Mouse (Mus musculus): ENCODE data around the gene Sytl3. TPM values are rescaled to one million over a fixed set of nuclear protein-coding genes. Genes with fewer than 3 reads are reported as not detected.

Sytl3 gene
- total RNA-seq, 2 experiments from 2014 or later: 0.49 to 0.81 TPM

- intact Hi-C loops (cut with DNase I): no loop called here
- no peak for DNase-seq (ENCODE audit: extremely low spot score in 1 of 2, low spot score in 2 of 2)
Observed at GRCm38 (mm10) chr17:6727996-6728610, 69.2 kb downstream of the Sytl3 start.

- peak in 1 of 2 experiments; percentile 56 for DNase-seq (ENCODE audit: extremely low spot score in 1 of 2, low spot score in 2 of 2)
- intact Hi-C loops (cut with DNase I): no loop called here
Observed at GRCm38 (mm10) chr17:6729244-6729742, 70.4 kb downstream of the Sytl3 start.

- intact Hi-C loops (cut with DNase I): no loop called here
- DNase-seq (ENCODE audit: extremely low spot score in 1 of 2, low spot score in 2 of 2): no peak
Observed at GRCm38 (mm10) chr17:6731132-6731531, 72.2 kb downstream of the Sytl3 start.

DNA sequence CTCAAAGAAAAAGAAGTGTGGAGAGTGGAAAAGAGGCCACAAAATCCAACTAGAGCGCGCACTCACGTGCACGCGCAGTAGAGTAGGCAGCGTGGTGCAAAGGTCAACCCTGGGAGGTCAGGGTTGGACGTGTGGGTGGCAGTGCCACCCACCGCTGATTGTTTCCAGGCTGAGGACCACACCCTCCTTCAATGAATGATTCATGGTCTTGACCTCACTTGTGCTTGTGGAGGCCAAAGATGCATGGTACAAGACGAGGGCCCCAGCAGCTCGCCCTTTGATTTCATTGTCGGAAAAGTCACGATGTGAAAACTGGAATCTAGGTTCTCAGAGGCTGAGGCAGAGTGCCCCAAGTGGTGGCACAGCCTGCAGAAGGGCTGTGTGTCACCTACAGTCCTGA is 72.7 kb downstream of the Sytl3 start:
- DNase-seq (ENCODE audit: extremely low spot score in 1 of 2, low spot score in 2 of 2): no peak
- intact Hi-C loops (cut with DNase I): no loop called here

GRCm38 (mm10) chr17:6732665-6733064 is 73.8 kb downstream of the Sytl3 start:
- intact Hi-C loops (cut with DNase I): no loop called here
- DNase-seq (ENCODE audit: extremely low spot score in 1 of 2, low spot score in 2 of 2): no peak

- DNase-seq (ENCODE audit: extremely low spot score in 1 of 2, low spot score in 2 of 2): no peak
- intact Hi-C loops (cut with DNase I): no loop called here
Observed at GRCm38 (mm10) chr17:6733322-6733875, 74.5 kb downstream of the Sytl3 start.

DNA sequence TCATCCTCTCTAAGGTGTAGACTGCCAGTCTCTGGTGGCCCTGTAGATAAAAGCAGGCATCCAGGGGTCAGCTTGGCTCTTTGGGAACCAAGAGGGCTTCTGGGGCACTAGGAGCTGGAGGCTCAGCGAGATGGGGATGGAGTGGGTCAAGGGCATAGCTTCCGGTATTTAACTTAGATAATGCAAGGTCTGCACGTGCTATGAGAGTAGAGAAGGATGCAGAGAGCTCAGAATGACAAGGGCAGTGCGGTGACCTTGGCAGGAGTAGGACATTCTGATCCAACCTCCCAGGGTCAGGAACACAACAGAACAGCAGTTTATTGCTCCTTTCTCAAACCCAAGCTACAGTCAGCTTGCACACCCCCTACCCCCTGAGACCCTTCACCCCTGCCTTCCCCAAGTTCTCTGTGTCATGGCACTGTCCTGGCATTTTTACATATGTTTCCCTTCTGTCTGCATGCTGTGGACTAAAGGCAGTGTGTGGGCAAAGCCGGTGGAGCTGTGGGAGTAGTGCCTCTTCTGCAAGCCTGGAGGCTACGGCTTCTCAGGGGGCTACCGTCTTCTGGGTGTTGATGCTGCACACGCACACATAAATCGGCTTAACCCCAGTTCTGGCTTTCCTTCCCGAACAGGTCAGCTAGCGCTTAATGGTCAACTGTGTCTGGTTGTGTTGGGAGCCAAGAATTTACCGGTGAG is 76.0 kb downstream of the Sytl3 start:
- DNase-seq (ENCODE audit: extremely low spot score in 1 of 2, low spot score in 2 of 2): no peak

GRCm38 (mm10) chr17:6736306-6737272 is 77.7 kb downstream of the Sytl3 start:
- no peak for DNase-seq (ENCODE audit: extremely low spot score in 1 of 2, low spot score in 2 of 2)
- intact Hi-C loops (cut with DNase I): no loop called here

More for the DNA sequence above, 76.0 kb downstream of the Sytl3 start:
- intact Hi-C loops (cut with DNase I): no loop called here

GRCm38 (mm10) chr17:6737273-6737997 is 78.5 kb downstream of the Sytl3 start:
- no peak for DNase-seq (ENCODE audit: extremely low spot score in 1 of 2, low spot score in 2 of 2)
- intact Hi-C loops (cut with DNase I): no loop called here

- intact Hi-C loops (cut with DNase I): no loop called here
- no peak for DNase-seq (ENCODE audit: extremely low spot score in 1 of 2, low spot score in 2 of 2)
Observed at GRCm38 (mm10) chr17:6738836-6739235, 79.9 kb downstream of the Sytl3 start.

DNA sequence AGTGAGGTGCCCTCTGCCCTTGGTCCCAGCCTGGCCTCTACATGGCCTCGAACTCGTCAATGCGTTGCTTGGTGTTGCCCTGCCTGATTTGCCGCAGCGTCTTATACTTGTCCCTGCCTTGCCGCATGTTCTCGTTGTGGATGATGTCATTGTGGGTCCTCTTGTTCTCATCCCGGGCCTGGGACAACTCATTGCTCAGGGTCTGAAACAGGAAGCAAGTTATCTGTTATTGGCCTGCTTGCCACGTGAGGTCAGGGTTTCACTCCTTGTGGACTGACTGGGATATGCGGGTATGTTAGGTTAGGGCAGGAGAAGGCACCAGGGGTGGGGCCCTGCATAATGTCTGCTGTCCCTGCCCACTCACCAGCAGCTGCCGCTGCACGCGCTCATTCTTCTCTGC is 80.4 kb downstream of the Sytl3 start:
- no peak for DNase-seq (ENCODE audit: extremely low spot score in 1 of 2, low spot score in 2 of 2)
- intact Hi-C loops (cut with DNase I): no loop called here

- intact Hi-C loops (cut with DNase I): no loop called here
- no peak for DNase-seq (ENCODE audit: extremely low spot score in 1 of 2, low spot score in 2 of 2)
Observed at GRCm38 (mm10) chr17:6739756-6740155, 80.9 kb downstream of the Sytl3 start.

GRCm38 (mm10) chr17:6740331-6741170 is 81.7 kb downstream of the Sytl3 start:
- DNase-seq (ENCODE audit: extremely low spot score in 1 of 2, low spot score in 2 of 2): peak in 1 of 2 experiments; percentile 17
- intact Hi-C loops (cut with DNase I): no loop called here

DNA sequence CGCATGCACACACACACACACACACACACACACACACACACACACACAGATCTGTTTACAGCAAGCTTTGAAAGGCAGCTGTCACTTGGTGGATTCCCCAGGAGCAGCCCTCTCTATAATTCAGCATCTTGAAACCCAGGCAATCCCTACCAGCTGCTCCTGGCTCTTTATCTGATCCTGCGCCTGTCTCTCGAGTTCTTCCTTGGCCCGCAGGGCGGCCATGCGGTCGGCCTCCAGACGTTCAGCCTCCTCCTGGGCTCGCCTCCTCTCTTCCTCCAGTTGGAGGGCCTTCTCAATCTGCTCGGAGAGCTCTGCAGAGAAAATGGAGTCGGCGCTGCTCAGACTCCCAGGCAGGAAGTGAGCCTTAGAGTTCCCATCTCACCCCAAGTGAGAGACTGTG is 82.4 kb downstream of the Sytl3 start:
- intact Hi-C loops (cut with DNase I): no loop called here
- DNase-seq (ENCODE audit: extremely low spot score in 1 of 2, low spot score in 2 of 2): peak in 1 of 2 experiments; percentile 28

DNA sequence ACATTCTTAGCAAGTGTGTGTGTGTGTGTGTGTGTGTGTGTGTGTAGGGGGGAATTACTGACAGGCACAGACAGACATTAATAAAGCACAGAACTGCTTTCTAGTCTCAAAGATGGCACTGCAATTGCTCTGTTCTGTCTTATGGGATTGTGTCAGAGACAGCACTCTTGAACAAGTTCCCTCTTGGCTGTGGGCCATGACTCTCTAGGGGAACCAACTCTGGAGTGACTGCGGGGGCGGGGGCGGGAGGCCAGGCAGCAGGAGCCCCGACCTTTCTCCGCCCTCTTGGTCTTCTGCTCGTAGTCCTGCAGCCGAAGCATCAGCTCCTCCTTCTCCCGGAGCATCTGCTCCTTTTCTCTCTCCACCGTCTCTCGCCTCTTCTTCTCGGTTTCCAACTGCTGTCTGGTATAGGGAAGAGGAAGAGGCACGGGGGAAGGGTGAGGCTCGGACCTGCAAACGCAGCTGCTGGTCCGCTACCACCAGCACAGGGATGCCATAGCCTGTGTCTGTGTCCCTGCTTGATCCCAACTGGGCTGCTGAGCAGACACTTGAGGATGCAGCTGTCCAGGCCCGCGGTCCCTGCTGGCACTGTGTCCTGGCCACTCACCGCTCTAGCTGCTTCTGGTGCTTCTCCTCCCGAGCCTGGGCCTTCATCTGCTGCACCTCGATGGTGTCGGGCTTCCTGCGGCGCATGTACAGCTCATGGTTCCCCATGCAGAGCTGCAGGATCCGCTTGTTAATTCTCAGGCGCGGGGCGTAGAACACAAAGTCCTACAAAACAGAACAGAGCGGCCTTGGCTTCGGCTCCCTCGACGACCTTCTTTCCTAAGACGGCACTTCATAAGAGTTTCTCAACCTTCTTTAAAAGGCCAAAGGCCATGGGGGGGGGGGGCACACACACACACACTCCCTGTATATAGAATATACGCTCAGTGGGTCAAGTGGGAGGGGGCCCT is 83.5 kb downstream of the Sytl3 start:
- peak in 1 of 2 experiments; percentile 82 for DNase-seq (ENCODE audit: extremely low spot score in 1 of 2, low spot score in 2 of 2)
- intact Hi-C loops (cut with DNase I): no loop called here

GRCm38 (mm10) chr17:6743039-6743575 is 84.2 kb downstream of the Sytl3 start:
- DNase-seq (ENCODE audit: extremely low spot score in 1 of 2, low spot score in 2 of 2): no peak
- intact Hi-C loops (cut with DNase I): no loop called here

All from left cerebral cortex, postnatal 10 days (tissue).